Mouse (Mus musculus) stomach, postnatal 0 days (tissue): ENCODE results near the gene Tbc1d9. TPM values are rescaled to one million over a fixed set of nuclear protein-coding genes. Genes with fewer than 3 reads are reported as not detected.

ENCODE experiments used
- ATAC-seq: fragments of 200-750 bp; cut with Nextera tagmentation; 2 replicates; pipeline ENCODE4 v1.8.0; 2017; ENCODE audit not compliant: low FRiP score, low TSS enrichment
- DNase-seq: peaks from one replicate; pipeline ENCODE4 v3.0.0-alpha.2; 2016; ENCODE audit warnings: low spot score
- H3K27ac ChIP-seq: fragments of 300-500 bp; sonication (generic); replicated peaks from 2 replicates; pipeline ENCODE4 v1.5.1; 2014; ENCODE audit warnings: mild to moderate bottlenecking, control low read depth
- H3K27me3 ChIP-seq: fragments of 300-500 bp; sonication (generic); 2 replicates; pipeline ENCODE4 v1.6.1; 2014; ENCODE audit warnings: low read length; ENCODE audit not compliant: control insufficient read depth, insufficient read depth
- H3K36me3 ChIP-seq: fragments of 300-500 bp; sonication (generic); 2 replicates; pipeline ENCODE4 v1.6.1; 2014; ENCODE audit warnings: low read length, mixed read lengths; ENCODE audit not compliant: control insufficient read depth, insufficient read depth
- H3K4me1 ChIP-seq: fragments of 300-500 bp; sonication (generic); replicated peaks from 2 replicates; pipeline ENCODE4 v1.6.1; 2014; ENCODE audit warnings: antibody characterized with exemption; ENCODE audit not compliant: control insufficient read depth, insufficient read depth
- H3K4me2 ChIP-seq: fragments of 300-500 bp; sonication (generic); replicated peaks from 2 replicates; pipeline ENCODE4 v1.6.1; 2014; ENCODE audit warnings: low read depth, mild to moderate bottlenecking, control low read depth, moderate library complexity
- H3K4me3 ChIP-seq: fragments of 300-500 bp; sonication (generic); 2 replicates; pipeline ENCODE4 v1.5.1; 2014; ENCODE audit warnings: low read depth, low read length, control low read depth
- H3K9ac ChIP-seq: fragments of 300-500 bp; sonication (generic); 2 replicates; pipeline ENCODE4 v1.6.1; 2014; ENCODE audit warnings: mild to moderate bottlenecking, low read length, control low read depth, mixed read lengths
- H3K9me3 ChIP-seq: fragments of 300-500 bp; sonication (generic); 2 replicates; pipeline ENCODE4 v1.6.1; 2016; ENCODE audit warnings: low read length; ENCODE audit not compliant: control insufficient read depth
- CTCF ChIP-seq: IDR thresholded peaks from 2 replicates; pipeline ENCODE4 v1.5.1; 2016; ENCODE audit warnings: antibody characterized with exemption, low read depth, mild to moderate bottlenecking, moderate library complexity
- EP300 ChIP-seq: optimal IDR thresholded peaks from 2 replicates; pipeline ENCODE3; 2016; ENCODE audit warnings: antibody characterized with exemption
- WGBS: fragments of 180-500 bp; shearing (Covaris S2); extraction: QIAGEN DNeasy Blood & Tissue Kit; methylation state at CpG from one replicate; pipeline ENCODE4 v1.1.7; 2014; 5-methylcytosine and 5-hydroxymethylcytosine counted together
- polyA plus RNA-seq: library from polyadenylated mRNA; unstranded; fragments of >200 nt; fragmentation: Nextera tagmentation; extraction: Ambion mirVana; gene quantifications from 2 replicates; pipeline ENCODE4 v1.2.1, GENCODE M21; 2015

The Tbc1d9 gene
- polyA plus RNA-seq, 1 experiment from 2014 or later: 2.6 TPM

DNA sequence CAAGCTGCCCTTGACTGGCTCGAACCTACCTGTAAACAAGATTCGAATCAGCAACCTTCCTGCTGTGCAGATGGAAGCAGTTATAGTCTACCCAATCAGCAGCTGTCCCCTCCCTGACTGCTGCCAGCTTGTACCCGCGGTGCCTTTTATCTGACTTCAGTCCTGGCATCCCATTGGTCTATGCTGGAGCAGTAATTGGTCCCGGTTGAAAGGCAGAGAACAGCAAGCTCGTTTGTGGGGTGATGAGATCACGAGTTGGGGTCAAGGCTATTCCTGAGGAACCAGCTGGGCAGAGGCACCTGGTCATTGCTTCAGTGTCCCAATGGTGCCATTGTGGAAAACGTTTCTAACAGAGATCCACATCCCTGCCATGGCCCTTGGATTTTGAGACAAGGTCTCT lies 34.6 kb downstream of the Tbc1d9 start:
- ATAC-seq (no peak), DNase-seq (no peak)
- H3K36me3 ChIP-seq: no peaks in the 10 kb centered on the region
- H3K27me3 ChIP-seq: no peaks in the 10 kb centered on the region
- H3K4me3 ChIP-seq: no peak overlapping the region
- no peaks in the 10 kb centered on the region for H3K9me3 ChIP-seq
- no peak overlapping the region for H3K4me2 ChIP-seq
- peak overlapping the region; percentile 87 for H3K27ac ChIP-seq
- peaks cover 4% of the 10 kb centered on the region; the same call in 1 of the 2 replicates for H3K4me1 ChIP-seq
- TF ChIP-seq EP300: no peak
- TF ChIP-seq CTCF: no peak
- WGBS: 68% methylated on average over 8 of the region's 8 CpGs
- H3K9ac ChIP-seq: no peak overlapping the region

- H3K9me3 ChIP-seq: no peaks in the 10 kb centered on the region
- no peaks in the 10 kb centered on the region for H3K27me3 ChIP-seq
- ATAC-seq (peak; percentile 68), DNase-seq (peak; percentile 69)
- peaks cover 4% of the 10 kb centered on the region; the same call in 1 of the 2 replicates for H3K4me1 ChIP-seq
- no peaks in the 10 kb centered on the region for H3K36me3 ChIP-seq
- no peak for TF ChIP-seq EP300
- no peak for TF ChIP-seq CTCF
- WGBS: 31% methylated on average over 16 of the region's 16 CpGs
- H3K4me2 ChIP-seq: peak overlapping the region; percentile 50
- H3K4me3 ChIP-seq: peak overlapping the region; percentile 23
- H3K9ac ChIP-seq: no peak overlapping the region; the same call in 1 of the 2 replicates
- H3K27ac ChIP-seq: peak overlapping the region; percentile 87
Observed at GRCm38 (mm10) chr8:83200191-83201177, 35.3 kb downstream of the Tbc1d9 start.

GRCm38 (mm10) chr8:83202946-83203345 lies 37.8 kb downstream of the Tbc1d9 start:
- ATAC-seq (no peak), DNase-seq (no peak)
- no peaks in the 10 kb centered on the region for H3K27me3 ChIP-seq
- no peaks in the 10 kb centered on the region for H3K9me3 ChIP-seq
- no peak overlapping the region for H3K27ac ChIP-seq
- no peak overlapping the region for H3K4me2 ChIP-seq
- H3K4me1 ChIP-seq: peaks cover 4% of the 10 kb centered on the region; the same call in 1 of the 2 replicates
- no peak for TF ChIP-seq EP300
- no peak for TF ChIP-seq CTCF
- H3K9ac ChIP-seq: no peak overlapping the region
- H3K4me3 ChIP-seq: no peak overlapping the region
- 82% methylated on average over 11 of the region's 11 CpGs for WGBS
- no peaks in the 10 kb centered on the region for H3K36me3 ChIP-seq

GRCm38 (mm10) chr8:83205907-83206306 lies 40.8 kb downstream of the Tbc1d9 start:
- H3K9ac ChIP-seq: no peak overlapping the region
- DNase-seq (no peak), ATAC-seq (no peak)
- 58% methylated on average over 7 of the region's 7 CpGs for WGBS
- no peak overlapping the region for H3K27ac ChIP-seq
- no peaks in the 10 kb centered on the region for H3K4me1 ChIP-seq
- no peaks in the 10 kb centered on the region for H3K27me3 ChIP-seq
- no peak overlapping the region for H3K4me2 ChIP-seq
- no peak for TF ChIP-seq CTCF
- no peak for TF ChIP-seq EP300
- H3K36me3 ChIP-seq: no peaks in the 10 kb centered on the region
- no peak overlapping the region for H3K4me3 ChIP-seq
- no peaks in the 10 kb centered on the region for H3K9me3 ChIP-seq

DNA sequence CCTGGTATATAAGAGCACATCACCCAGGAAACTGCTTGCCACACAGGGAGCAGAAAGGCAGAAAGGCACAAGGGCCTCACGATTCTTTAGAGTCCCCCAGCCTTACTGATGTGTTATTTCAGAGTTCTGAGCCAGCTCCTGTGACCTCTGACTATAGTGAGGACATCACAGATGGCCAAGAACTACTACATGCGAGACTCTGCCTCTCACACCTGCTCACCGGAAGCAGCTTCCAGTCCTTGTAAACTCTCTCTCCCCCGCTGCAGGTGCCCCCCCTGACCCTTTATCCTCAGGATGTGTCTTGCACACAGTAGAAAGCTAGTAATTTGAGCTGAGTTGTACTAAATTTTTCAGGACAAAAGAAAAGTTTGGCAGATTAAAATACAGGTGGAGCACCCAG lies 44.4 kb downstream of the Tbc1d9 start:
- ATAC-seq (no peak), DNase-seq (no peak)
- Histone ChIP-seq H3K4me2 (no peak overlapping the region), H3K27ac (no peak overlapping the region), H3K4me1 (no peaks in the 10 kb centered on the region), H3K9me3 (no peaks in the 10 kb centered on the region), H3K36me3 (no peaks in the 10 kb centered on the region), H3K4me3 (no peak overlapping the region), H3K27me3 (no peaks in the 10 kb centered on the region), H3K9ac (no peak overlapping the region)
- WGBS: 62% methylated on average over 4 of the region's 4 CpGs
- TF ChIP-seq EP300 (no peak), CTCF (no peak)

- TF ChIP-seq CTCF (no peak), EP300 (no peak)
- no peaks in the 10 kb centered on the region for H3K36me3 ChIP-seq
- H3K9ac ChIP-seq: no peak overlapping the region
- H3K4me1 ChIP-seq: no peaks in the 10 kb centered on the region
- no peak overlapping the region for H3K4me2 ChIP-seq
- WGBS: 75% methylated on average over 7 of the region's 7 CpGs
- DNase-seq (no peak), ATAC-seq (no peak)
- H3K27ac ChIP-seq: no peak overlapping the region
- H3K4me3 ChIP-seq: no peak overlapping the region
- no peaks in the 10 kb centered on the region for H3K9me3 ChIP-seq
- no peaks in the 10 kb centered on the region for H3K27me3 ChIP-seq
Observed at GRCm38 (mm10) chr8:83210676-83211075, 45.5 kb downstream of the Tbc1d9 start.
